Mouse (Mus musculus) urinary bladder, adult 2 months (tissue): Measurements from ENCODE around the gene Man1c1. TPM values are rescaled to one million over a fixed set of nuclear protein-coding genes. Genes with fewer than 3 reads are reported as not detected.

ENCODE experiments used
- DNase-seq: peaks from one replicate; pipeline ENCODE4 v3.0.0; 2022; ENCODE audit warnings: low spot score
- polyA plus RNA-seq: library from polyadenylated mRNA; depleted of rRNA; stranded (reverse); fragments of >200 nt; gene quantifications from 2 replicates; pipeline ENCODE4 v1.2.3, GENCODE M21; 2012

Gene Man1c1
- polyA plus RNA-seq, 1 experiment: 7.3 TPM

DNA sequence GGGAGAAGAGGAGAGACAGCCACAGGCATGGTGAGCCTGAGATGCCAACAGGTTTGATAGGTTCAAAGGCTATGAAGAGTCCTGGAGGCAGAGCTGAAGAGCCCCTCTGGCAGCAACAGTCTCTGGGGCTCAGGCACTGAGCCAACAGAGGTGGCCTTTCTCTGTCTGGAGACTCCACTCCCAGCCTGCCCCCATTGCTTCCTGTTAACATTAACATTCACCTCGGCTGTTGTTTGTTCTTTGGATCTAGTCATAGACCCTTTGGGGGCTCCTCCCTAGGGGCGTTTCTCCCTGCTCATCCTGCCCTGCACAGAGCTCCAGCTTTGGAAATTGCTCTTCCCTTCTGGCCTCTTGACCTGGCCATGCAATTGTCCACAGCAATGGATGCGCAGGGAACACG, 20.9 kb upstream of the Man1c1 start:
- no peak for DNase-seq

DNA sequence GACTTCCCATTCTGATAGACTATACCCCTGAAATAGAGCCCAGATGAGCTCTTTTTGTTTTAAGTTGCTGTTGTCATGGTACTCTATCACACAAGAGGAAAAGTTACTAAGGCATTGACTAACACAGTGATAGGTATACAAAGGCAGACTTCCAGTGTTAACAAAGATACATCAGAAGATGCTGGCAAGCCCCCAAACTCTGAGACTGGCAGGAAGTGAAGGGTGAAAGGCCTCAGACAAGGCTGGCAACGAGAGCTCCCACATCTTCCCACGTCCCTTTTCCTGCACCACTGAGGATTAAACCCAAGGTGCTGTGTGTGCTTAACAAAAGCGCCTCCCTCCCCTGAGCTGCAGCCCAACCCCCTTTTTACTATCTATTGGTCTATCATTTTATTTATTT, 19.2 kb upstream of the Man1c1 start:
- no peak for DNase-seq

DNA sequence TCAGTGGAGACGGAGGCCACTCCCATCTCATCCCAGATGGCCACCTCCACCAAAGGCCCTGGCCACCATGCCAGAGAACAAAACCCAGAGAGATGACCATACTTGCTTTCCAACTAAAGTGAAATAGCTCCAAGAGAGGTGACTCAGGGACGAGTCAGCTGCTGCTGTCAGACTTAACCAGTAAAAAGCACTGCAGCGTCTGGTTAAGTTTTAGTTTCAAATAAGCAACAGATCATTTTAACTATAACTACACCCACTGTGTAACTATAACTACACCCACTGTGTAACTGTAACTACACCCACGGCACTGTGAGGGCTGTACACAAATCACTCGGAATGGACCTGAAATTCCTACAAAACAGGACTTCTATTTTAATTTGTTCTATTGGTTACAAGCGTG, 17.0 kb upstream of the Man1c1 start:
- DNase-seq: no peak

DNA sequence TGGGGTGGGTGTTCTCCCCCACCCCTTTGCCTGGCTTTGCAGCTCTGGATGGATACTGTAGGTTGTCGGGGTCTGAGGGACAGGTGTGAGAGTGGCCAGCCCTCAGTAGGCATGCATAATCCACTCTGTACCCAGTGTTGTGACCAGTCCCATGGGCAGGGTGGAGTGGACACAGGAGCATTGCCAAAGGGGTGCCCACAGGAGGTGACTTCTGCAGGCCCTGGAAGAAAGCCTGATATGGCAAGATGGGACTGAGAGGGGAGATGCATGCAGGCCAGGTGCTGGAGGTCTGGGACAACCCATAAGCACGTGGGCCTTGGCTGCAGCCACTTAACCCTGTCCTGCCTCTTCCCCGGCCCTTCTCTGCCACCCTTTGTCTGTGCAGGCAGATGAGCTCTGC, 16.3 kb upstream of the Man1c1 start:
- DNase-seq: no peak

DNA sequence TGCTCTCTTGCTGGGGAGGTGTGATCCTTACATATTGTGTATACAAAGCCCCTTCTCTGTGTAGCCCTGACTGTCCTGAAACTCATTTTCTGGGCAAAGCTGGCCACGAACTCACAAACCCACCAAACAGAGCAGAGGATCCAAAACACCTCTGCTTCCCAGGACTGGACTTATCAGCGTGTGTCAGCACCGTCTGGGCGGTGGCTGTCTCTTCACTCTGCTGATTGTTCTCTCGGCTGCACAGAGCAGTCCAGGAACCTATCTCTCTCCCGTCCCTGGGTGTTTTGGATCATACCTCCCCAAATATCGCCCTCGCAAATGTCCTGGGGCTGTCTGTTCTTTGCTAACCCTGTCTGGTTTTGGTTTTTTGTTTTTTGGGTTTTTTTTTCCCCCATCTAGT, 15.4 kb upstream of the Man1c1 start:
- no peak for DNase-seq

DNA sequence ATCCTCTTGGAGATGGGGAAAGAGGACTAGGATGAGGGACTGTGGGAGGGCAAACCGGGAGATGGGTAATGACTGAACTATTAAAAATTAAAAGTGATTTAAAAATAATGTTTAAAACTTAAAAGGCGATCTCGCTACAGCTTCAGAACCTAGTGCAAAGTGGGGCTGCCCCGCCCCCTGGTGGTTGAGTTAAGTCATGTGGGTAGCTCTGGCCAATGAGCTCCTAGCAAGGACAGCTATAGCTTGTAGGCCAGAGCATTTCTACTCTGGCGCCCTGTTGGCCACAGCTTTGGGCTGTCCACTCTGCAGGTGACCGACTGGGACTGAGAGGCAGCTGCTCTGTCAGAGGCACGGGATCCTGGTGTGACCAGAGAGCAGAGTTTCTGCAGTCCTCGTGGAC, 9.8 kb upstream of the Man1c1 start:
- DNase-seq: peak; percentile 72

DNA sequence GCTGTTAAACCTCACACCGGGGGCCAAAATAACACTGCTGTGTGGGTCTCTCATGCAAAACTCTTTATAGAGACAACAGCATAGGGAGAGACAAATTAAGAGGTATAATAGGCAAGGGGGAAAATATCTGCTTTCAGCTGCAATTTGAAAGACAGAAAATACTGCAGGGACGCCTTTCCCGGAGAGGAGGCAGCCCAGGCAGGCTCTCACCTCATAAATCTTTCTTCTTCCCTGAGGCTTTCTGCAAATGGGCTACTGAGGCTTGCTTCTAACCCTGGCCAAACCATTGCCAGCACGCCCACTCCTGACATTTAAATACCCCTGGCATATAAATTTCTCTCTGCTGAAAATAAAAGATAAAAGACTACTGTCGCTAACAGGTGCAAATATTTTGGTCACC, 1.2 kb upstream of the Man1c1 start:
- DNase-seq: no peak

DNA sequence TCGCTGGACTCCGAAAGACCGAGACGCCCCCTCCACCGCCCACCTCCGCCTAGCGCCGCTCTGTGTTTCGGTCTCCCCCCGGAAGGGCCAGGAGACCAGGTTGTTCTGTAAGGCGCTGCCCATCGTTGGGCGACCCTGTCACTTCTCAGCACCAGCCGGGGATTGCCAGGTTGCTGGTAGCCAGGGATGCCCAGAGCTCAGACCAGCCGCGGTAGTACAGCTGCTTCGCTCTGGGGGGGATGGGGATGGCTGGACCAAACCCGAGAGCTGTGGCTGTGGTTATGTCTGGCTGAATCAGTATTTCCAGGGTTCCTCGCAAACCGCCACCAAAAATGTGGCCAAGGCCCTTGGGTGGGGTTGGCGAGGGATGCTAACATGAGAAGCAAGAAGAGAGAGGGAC, 500 bp upstream of the Man1c1 start:
- DNase-seq: no peak

DNA sequence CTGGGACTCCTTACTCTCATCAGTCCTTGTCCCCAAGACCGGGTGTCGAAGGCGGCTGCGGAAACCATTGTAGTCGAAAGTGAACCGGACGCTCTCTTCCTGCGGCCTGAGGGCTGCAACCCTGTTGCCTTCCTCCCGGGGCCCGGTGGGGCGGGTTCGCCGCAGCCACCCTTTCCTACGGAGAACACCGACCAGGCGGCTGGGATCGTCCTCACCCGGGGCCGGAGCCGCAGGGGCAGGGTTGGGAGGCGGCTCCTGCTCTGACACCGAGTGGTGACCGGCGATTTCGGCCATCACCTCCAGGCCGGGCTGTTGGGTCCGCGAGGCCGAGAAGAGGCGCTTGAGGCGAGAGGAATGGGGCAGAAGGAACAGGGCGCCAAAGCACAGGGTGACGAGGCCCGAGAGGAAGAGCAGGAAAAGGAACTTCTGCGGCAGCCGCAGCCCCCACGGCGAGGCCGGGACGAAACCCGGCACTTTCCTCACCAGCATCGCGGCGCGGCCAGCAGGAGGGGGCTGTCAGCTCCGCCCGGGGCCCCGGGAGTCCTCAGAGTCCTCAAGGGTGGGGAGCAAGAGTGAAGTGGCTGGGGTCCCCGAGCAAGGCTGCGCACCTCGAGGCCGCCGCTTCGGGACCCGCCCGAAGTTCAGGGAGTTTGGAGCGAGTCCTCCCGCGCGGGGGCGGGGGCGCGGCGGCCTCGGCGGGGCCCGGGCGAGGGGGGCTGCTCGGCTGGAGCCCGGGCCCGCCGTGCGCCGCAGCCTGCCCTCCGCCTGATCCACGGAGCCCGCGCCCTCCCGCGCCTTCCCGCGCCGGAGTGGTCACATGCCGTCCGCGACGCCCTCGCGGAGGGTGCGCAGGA, 882 bp downstream of the Man1c1 start:
- DNase-seq: peak; percentile 62

DNA sequence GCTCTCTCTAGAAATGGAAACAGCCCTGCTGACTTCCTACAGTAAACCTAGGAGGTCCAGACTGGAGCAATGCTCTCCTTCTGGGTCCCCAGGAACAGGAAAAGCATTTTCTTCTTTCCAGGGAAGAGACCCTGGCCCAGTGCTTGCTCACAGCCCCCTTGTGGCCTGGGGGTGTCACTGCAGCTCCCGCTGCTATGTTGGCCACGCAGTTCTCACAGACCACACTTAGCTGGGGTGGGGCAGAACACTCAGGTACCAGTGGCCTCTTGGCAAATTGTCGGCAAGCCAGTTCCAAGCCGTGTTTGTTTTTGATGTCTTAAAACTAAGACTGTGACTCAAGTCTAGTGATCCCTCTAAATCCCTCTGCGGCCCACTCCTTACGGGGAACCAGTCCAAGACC, 2.2 kb downstream of the Man1c1 start:
- DNase-seq: peak; percentile 44

DNA sequence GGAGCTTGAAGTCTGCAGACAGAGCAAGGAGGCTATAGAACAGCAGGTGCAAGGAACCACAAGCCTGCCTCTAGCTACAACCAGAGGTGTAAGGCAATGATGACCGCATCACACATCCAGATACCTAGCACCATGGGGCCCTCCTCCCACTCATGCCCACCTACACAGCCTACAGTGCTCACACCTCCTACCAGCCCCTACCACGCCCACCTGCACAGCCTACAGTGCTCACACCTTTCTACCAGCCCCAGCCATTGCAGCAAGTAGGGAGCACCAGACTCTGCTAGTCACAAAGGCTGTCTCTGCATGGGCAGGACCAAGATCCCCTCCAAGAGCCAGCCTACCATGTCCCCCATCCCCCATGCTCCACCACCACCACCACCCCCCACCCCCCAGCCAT, 3.2 kb downstream of the Man1c1 start:
- DNase-seq: no peak

DNA sequence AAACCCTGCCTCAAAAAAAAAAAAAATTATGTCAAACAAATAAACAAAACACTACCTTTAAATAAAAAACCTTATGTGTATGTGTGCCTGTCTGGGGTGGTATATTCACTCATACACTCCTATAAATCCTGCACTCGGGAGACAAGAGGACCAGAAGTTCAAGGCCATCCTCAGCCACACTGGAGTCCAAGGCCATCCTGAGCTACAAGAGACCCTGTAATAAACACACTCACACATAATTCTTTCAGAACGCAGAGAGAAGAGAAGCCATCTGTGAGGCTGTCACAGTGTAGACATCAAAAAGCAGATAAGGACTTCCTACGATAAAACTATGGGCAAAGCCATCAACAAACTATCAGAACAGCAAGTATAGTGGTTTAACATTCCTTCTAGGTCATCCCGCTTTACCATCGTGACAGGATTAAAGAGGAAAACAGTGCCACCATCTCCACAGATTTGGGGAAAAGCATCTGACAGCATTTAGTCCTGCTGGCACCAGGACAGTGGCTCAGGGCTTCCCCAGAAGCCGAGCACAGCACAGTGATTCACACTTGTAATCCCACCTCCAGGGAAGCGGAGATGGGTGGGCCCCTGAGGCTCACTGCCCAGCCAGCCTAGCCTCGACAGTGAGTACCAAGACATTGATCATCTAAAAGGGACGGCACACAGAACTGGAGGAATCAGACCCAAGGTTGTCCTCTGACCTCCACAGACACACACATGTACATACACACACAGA, 10.7 kb downstream of the Man1c1 start:
- no peak for DNase-seq

DNA sequence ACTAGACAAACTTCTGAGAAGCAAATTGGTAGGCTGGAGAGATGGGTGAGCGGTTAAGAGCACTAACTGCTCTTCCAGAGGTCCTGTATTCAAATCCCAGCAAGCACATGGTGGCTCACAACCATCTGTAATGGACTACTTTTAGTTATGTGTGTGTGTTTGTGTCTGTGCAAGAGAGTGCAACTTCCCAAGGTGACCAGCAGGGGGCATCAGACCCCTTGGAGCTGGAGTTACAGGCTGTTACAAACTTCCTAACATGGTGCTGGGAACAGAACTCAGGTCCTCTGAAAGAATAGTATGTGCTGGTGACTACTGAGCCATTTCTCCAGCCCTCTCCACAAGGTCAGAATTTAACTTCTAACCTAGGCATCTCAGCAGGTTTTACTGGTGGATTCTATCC, 11.7 kb downstream of the Man1c1 start:
- no peak for DNase-seq

DNA sequence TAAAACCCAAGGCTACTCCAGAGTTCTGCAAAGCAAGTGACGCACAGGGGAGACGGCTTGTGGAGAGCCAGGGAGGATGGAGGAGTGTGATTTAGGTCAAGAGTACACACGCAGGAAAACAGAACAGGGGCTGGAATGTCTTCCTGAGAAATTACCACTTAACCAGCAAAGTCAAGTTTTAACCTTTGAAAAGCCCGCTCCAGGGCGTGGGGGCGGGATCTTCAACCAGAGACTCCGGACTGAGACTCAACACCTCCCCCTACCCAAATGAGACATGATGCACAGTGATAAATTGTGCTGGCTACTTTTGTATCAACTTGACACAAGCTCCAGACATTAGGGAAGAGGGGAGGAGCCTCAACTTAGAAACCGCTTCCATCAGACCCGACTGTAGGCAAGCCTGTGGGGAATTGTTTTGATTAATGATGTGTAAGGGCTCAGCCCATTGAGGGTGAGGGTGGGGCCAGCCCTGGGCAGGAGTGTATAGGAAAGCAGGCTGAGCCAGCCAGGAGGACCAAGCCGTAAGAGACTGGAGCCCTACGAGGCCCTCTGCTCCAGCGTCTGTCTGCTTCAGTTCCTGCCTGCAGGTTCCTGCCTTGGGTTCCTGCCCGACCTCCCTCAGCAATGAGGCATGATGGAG, 17.9 kb downstream of the Man1c1 start:
- DNase-seq: no peak

DNA sequence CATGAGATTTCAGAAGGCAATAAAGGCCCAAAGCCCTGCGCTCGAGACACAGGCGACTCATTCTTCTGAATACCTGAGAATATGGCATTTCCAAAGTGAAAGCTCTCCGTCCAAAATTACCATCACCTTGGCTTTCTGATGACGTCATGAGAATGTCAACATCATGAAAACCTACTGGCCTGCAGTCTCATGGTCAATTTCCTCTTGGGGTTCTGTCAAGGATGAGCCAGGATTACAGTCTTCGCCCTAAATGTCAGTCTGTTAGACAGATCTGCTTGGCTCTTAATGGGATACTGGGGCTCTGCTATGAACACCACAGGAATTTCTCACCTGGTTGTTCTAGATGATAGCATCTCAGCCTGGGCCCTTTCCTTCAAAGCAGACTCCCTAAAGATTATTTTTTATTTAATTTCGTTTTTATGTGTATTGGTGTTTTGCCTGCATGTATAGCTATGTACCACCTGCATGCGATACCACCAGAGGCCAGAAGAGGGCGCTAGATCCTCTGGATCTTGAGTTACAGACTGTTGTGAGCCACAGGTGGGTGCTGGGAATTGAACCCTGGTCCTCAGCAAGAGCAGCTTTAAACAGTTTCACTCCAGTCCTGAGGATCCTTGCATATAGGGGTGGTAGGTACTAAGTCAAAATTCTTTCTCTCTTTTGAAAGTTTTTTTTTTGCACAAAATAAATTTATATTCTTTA, 19.3 kb downstream of the Man1c1 start:
- DNase-seq: no peak

DNA sequence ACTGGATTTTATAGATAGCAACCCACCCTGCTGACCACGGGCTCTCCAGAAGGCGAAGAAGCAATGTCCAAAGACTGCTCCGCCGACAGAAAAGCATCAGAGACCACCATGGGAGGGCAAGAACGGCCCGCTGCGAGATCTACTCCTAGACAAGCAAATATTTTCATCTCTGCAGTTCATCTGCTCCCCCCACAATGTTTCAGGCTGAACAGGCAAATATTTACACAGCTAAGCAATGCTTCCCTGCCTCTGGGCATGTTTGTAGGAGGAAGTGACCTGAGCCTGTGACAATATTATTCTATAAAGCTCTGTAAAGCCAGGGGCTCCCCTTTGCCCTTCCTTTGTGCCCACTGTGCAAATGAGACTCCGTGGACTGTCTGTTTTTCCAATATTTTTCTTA, 20.2 kb downstream of the Man1c1 start:
- DNase-seq: no peak

DNA sequence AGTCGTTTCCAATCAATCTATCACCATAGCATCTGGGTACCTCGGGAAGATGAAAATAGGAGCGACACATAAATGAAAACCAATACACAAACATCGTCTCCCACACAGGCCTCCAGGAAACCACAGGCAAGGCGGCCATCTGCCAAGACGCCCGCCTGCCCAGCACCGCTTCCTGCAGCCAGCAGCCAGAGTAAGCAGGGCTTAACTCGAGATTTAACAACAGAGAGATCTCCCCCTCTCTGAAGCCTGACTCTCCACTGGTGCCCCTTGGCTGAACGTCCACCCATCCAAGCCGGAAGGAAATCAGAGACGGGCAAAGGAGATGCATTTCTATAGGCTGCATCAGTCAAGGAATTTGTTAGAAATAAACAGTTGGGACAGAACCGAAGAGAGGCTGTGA, 21.1 kb downstream of the Man1c1 start:
- no peak for DNase-seq

DNA sequence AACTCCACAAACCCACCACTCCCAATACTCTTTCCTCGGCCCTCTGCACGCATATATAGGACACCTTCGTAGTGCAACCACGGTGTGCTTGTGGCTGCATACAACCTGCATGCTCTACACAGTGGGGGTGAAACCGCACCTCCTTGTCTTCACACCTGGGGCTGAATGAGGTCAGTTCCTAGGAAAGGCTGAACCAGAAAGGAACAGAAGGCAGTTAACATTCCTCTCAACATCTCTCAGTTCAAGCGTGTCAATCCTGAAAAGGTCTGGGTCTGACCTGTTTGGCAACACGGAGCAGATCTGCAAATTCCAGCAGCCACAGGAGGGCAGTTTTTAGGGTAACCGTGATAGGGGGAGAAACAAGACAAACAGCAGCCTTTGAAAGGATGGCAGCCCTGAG, 21.7 kb downstream of the Man1c1 start:
- no peak for DNase-seq

DNA sequence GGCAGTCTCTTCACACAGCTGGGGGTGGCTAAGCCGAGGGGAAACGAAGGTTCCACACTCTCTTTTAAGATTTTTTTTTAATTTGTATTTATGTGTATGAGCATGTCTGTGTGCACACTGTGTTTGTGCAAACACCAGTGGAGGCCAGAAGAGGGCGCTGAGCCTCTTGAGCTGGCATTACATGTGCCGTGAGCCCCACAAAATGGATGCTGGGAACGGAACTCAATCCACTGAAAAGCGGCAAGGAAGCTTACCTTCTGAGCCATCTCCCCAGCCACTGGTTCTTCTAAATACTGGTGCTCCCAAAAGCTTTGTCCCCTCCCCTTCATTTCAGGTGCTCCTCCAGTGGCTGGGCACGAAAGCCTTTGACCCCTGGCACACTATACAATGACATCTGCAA, 22.3 kb downstream of the Man1c1 start:
- DNase-seq: no peak

DNA sequence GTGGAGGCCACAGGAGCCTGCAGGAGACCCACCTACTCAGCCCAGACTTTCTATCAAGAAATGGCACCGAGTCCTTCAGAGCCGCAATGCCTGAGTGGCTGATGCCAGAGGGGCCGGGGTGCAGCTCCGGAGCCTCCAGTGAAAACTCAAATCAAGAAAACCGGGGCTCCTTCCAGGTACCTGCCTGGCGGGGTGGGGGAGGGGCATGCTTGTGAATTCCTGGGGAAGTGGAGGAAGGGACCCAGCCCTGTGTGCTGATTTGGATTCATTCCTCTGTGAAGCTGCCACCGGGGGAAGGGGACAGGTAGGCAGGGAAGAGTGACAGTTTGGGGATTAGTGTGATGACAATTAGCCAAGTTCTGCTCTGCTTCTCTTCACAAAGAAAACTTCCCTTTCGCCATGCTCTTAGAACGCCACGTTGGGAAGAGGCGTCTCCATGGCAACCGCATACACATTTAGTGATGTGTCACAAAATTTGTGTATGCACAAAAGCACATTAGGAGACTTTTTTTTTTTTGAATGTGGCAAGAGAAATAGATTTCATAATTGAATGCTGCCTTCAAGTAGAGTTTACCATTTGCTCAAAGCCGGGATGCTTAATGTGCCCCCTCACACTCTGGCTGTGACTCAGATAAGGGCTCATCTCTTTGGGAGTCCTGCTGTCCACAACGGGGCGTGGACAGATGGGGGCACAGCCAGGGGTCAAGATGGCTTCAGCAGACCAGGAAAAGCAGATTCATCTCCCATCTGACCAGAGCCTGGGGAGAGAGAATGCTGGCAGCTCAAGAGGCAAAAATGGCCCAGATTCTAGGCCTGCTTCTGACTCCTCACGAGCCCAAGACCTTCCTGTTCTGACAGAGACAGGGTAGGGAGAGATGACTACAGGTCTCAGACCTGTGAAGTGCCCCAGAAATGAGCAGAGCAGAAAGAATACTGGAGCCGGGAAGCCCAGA, 26.3 kb downstream of the Man1c1 start:
- no peak for DNase-seq

DNA sequence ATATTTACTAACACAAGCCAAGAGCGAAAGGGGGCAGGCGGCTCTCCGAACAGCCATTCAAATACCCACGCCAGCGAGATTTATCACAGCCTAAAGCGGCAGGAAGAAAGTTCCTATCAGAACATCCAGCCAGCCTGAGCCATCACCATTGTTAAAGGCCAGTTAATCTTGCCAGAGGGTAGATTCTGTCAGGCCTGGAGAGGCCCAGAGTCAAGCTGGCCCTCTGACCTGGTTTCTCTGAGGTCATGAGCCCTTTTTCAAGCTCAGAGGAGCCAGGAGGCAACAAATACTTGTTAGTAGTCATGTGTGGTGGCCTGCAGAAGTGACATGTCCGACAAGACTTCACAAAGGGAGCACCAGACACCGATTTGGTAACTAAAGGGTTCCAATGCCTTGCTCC, 28.3 kb downstream of the Man1c1 start:
- no peak for DNase-seq
